Mouse (Mus musculus) layer of hippocampus, adult 9-10 months (tissue): ENCODE measurements around the gene Zfp362.

Experiments used
- DNase-seq: peaks from one replicate; pipeline ENCODE4 v3.0.0; 2022; ENCODE audit warnings: low spot score

Zfp362 gene

GRCm38 (mm10) chr4:128760029-128760428, 45.8 kb downstream of the Zfp362 start:
- DNase-seq, result no peak

DNA sequence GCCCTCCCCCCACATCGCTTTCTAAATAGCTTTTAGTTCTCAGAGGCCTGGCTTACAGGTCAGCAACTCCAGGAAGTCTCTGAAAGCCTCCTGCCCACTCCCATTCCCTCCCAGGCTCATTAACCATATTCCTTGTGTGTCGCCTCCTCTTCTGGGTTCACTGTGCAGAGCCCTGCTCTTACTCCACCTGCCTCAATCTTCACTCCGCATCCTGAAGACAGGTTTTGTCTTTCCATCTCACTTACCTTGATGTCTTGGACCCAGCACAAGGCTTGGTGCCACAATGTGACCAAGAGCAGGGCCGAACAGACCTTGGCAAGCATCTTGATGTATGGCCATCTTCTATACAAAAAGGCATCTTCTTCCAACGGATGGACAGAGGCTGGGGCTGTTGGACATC, 46.6 kb downstream of the Zfp362 start:
- no peak for DNase-seq

- DNase-seq, result no peak
Observed at GRCm38 (mm10) chr4:128755900-128756299, 49.9 kb downstream of the Zfp362 start.

DNA sequence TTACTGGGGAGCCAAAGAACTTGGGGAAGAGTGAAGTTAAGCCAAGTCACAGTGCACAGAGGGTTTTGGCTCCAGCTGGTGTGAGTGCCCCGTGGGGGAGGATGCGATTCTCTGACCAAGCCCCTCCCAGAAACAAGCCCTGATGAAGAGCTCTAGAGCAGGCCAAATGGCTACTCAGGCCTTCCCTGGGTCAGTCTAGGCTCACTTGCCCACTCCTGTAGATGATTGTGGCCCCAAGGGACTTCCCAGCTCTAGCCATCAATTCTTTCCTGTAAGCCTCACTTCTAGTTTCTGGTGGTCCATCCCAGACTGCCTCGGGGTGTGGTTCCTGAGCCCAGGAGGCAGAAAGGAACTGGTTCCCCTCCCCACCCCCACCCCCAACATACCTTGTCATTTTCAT, 50.8 kb downstream of the Zfp362 start, which contains the start of gene A3galt2:
TSS of gene A3galt2 (plus strand) at position 301 of the 400 bp plus-strand sequence.
- DNase-seq, result no peak

DNA sequence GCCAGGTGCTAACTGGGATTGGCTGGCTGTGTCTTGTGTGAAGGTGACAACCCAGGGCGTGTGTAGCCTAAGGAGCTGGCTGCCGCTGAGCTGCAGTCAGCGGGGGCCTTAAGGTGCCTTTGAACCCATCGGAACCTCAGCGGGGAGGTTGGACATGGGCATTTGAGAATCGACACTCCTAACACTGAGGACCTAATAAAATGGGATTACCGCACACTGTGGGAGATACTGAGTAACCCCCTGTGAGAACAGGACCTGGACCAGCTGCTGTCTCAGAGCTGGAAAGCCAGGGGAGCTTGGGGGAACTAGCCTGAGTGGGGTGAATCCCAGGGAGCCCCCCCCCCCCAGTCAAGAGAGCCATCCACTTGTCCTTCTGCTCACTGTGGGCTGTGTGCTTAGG, 52.3 kb downstream of the Zfp362 start:
- DNase-seq, result no peak

GRCm38 (mm10) chr4:128752031-128752757, 53.7 kb downstream of the Zfp362 start:
- no peak for DNase-seq

DNA sequence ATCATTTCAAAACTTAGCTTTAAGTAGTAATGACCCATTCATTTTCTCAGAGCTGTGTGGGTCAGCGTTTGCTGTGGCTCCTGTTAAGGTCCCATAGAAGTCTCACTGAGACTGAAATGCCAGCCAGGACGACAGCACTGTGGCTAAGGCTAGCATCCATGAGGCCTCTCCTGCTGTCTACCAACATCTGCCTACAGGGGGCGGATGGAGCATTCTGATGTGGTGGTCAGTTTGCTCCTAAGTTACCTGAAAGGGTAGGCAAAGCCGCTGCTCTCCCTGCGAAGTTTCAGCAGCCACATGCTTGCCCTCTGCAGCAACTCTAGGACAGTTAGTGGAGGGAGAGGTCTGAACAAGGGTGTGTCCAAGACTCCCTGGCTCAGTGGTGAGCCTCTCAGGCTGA, 54.8 kb downstream of the Zfp362 start:
- DNase-seq, result no peak

- no peak for DNase-seq
Observed at GRCm38 (mm10) chr4:128748309-128748708, 57.5 kb downstream of the Zfp362 start.

GRCm38 (mm10) chr4:128747614-128748270, 58.1 kb downstream of the Zfp362 start:
- no peak for DNase-seq

GRCm38 (mm10) chr4:128745160-128745559, 60.7 kb downstream of the Zfp362 start:
- no peak for DNase-seq

- DNase-seq, result no peak
Observed at GRCm38 (mm10) chr4:128743031-128743626, 62.7 kb downstream of the Zfp362 start.

- DNase-seq, result no peak
Observed at GRCm38 (mm10) chr4:128742379-128742970, 63.4 kb downstream of the Zfp362 start.

GRCm38 (mm10) chr4:128741906-128742305, 63.9 kb downstream of the Zfp362 start:
- no peak for DNase-seq

DNA sequence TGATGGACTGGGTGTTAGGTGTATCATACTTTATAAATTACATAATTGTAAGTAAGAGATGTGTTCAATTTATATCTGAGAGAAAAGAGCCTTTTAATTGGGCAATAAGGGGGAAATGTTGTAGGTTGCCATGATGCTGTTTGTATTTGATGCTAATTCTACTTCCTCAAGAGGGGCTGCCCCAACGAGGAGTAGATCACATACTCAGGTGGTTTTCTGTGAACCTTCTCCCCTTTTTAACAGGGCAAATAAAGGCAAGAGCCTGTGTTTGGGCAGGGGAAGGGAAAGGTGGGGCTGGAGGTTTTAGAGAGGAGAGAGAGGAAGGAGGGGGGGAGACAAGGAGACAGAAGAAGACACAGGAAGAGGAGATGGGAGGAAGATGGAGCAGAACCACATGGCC, 65.0 kb downstream of the Zfp362 start:
- DNase-seq, result no peak

GRCm38 (mm10) chr4:128737825-128738610, 67.8 kb downstream of the Zfp362 start:
- no peak for DNase-seq

DNA sequence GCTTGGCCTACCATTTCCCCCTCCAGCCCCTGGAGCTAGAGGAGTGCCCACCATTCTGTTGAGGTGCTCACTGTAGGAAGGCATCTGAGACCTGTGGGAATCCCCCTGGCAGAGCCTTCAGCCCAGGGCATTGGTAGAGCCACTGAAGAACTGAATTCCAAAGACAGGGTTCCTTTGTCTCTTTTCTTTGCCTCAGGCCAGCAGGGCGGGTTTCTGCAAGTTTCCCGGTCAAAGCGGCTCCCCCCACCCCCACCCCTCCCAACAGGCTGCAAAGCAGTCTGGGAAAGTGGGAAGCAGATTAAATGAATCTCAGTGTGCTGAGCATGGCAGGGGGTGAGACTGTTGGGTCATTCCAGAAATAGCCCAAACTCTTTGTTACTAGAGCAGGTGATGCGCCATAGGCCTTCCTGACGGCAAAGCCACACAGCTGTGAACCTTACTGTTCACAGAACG, 68.7 kb downstream of the Zfp362 start:
- DNase-seq, result no peak

DNA sequence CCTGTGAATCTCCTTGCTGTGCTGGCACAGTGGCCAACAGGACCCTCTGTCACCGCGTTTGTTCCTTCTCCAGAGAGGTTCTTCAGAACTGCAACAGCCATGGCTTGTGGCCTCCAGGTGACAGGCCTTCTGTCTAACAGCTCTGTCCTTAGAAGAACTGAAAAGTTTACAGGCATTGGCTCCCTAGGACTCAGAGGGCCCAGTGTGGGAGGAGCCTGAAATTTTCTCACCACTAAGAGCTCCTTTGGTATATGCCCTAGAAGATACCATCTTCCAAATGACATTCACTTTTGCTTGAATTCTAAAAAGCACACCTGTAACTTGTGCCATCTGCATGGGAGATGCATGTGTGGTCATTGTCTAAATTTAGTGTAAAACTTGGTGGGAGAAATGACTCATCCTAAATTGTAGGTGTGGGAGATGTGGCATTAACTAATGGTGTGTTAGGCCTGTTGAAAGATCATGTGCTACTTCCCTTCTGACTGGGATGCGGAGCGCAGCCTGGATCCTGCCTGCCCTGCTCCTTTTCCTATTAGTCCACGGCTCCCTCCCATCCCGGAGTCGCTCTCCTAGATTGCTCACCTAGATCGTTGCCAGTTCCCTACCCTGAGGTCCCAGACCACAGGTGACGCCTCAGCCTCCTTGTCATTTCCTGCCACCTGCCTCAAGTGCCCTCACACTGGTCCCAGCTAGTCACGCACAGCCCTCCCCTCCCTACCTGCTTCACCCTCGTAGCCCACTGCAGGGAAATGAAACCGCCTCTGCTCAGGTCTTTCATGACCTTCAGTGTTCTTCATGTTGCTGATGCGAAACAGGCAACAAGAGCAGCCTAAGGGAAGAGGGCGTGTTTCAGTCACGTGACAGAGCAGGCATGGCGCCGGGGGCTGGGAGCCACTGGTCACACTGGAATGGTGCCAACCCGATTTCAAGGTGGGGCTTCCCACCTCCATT, 70.8 kb downstream of the Zfp362 start:
- DNase-seq, result no peak

DNA sequence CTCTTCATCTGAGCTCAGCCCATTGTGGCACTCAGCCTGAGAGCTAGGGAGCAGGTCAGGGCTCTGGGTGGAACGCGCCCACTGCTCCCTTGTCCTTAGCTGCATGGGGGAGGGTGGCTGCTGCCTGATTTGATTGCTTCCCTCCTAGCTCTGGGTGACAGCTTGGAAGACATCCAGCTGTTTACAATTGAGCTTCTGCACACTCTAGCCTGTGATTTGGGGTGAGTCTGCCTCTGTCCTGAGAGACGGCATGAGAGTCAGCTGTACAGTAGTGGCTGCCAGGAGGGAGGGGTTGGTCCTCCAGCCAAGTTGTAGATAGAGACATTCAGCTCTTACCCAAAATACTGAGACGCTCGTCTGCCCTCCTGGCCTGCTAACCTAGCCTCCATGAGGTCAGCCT, 71.6 kb downstream of the Zfp362 start:
- no peak for DNase-seq

- no peak for DNase-seq
Observed at GRCm38 (mm10) chr4:128733496-128733895, 72.3 kb downstream of the Zfp362 start.

DNA sequence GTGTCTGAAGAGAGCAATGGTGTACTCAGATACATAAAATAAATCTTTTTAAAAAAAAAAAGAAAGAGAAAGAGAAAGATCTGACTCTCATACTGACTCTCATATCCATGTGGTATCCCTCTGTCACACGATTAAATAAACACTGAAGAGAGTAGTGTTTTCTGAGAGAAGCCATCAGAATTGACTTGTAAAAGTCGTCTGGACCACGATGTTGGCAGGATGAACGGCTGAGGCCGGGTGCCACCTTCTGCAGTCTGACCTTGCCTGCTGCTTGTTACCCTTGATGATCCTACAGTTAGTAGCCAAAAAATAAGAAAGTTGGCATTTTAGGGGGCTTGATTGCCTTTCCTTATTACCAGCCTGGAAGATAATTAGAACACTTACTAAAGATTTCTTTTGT, 73.1 kb downstream of the Zfp362 start:
- no peak for DNase-seq

GRCm38 (mm10) chr4:128730271-128730670, 75.6 kb downstream of the Zfp362 start:
- DNase-seq, result no peak
